7 mouse cellular contexts compared by ENCODE assay signal in the genomic region with DNA sequence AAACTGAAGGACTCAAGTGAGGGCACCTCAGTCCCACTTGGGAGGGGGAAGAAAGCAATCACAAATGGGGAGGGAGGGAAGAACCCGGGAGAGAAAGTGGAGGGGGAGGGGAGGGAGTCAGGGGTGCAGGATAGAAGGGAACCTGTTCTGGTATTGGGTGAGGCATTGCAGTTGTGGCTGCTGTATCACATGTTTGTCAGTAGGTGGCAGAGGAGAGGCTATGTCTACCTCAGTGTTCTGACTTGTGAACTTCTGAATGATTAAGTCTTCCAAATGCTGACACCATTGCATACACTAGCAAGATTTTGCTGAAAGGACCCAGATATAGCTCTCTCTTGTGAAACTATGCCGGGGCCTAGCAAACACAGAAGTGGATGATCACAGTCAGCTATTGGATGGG. TPM values are rescaled to one million over a fixed set of nuclear protein-coding genes. Genes with fewer than 3 reads are reported as not detected.
DNase-seq lines count a peak whose midpoint lies in the region; ATAC-seq and TF ChIP-seq lines count a peak whose summit lies in the region.
"Not testable (repeated sequence)": the region's sequence is repeated elsewhere in the genome, so short reads cannot be mapped to it uniquely, and the experiment has no call there.

No protein-coding gene starts in this region.

- 77% methylated on average over 2 of the region's 2 CpGs for WGBS in hindbrain, postnatal 0 days
- 76% methylated on average over 2 of the region's 2 CpGs for WGBS in liver, adult 2 months
- 66% methylated on average over 2 of the region's 2 CpGs for WGBS in midbrain, embryonic 11.5 days

- not testable (repeated sequence) for H3K4me3 ChIP-seq in G1E (ENCODE audit: low read depth, low read length); hindbrain, postnatal 0 days (ENCODE audit: low read length); liver, adult 2 months (ENCODE audit: insufficient read depth, low read depth, low read length); midbrain, embryonic 11.5 days (ENCODE audit: low read depth, low read length)

- not testable (repeated sequence) for TF ChIP-seq POLR2A in liver, adult 2 months (IDR thresholded peaks at IDR 0.05; ENCODE audit: extremely low read depth, insufficient read depth, low read length)

- H3K27ac ChIP-seq in hindbrain, postnatal 0 days; liver, adult 2 months (replicated peaks; ENCODE audit: insufficient read depth, low read depth, low read length); midbrain, embryonic 11.5 days (ENCODE audit: low read depth, low read length): not testable (repeated sequence)

- H3K4me1 ChIP-seq in G1E (ENCODE audit: insufficient read depth, low read depth, low read length); hindbrain, postnatal 0 days (ENCODE audit: insufficient read depth, low read length); liver, adult 2 months (ENCODE audit: control insufficient read depth, insufficient read depth, low read length); midbrain, embryonic 11.5 days (ENCODE audit: control insufficient read depth, insufficient read depth, low read length): not testable (repeated sequence)

- peaks cover 13% of the 10 kb centered on the region; the same call in 1 of the 2 replicates for H3K27me3 ChIP-seq in G1E (ENCODE audit: insufficient read depth, low read length)
- not testable (repeated sequence) for H3K27me3 ChIP-seq in hindbrain, postnatal 0 days (ENCODE audit: insufficient read depth, low read length); liver, adult 2 months (ENCODE audit: control insufficient read depth, insufficient read depth, low read length); midbrain, embryonic 11.5 days (ENCODE audit: control insufficient read depth, insufficient read depth, low read length)

- H3K79me2 ChIP-seq in liver, adult 2 months (ENCODE audit: control insufficient read depth, insufficient read depth, low read length) = not testable (repeated sequence)

- not testable (repeated sequence) for H3K36me3 ChIP-seq in G1E (replicated peaks); hindbrain, postnatal 0 days (ENCODE audit: insufficient read depth, low read length); liver, adult 2 months (ENCODE audit: control insufficient read depth, insufficient read depth, low read length); midbrain, embryonic 11.5 days (ENCODE audit: control insufficient read depth, insufficient read depth, low read length)

- peak; percentile 25; the same call in 1 of the 2 replicates for TF ChIP-seq CTCF in G1E (IDR thresholded peaks at IDR 0.05; ENCODE audit: low read depth, low read length)
- TF ChIP-seq CTCF in hindbrain, postnatal 0 days (IDR thresholded peaks at IDR 0.05; ENCODE audit: low read depth) = 0 out of 2 replicates have a peak, but pooled peaks have one; percentile 4
- TF ChIP-seq CTCF in liver, adult 2 months (IDR thresholded peaks at IDR 0.05; ENCODE audit: low read depth, low read length) = not testable (repeated sequence)

- peak; percentile 63; the same call in 1 of the 2 replicates for ATAC-seq in G1E (ENCODE audit: extremely low read depth, insufficient number of reproducible peaks, low FRiP score, poor library complexity, severe bottlenecking)
- not testable (repeated sequence) for ATAC-seq in hindbrain, postnatal 0 days
- 0 out of 2 replicates have a peak, but pooled peaks have one; percentile 24 for ATAC-seq in midbrain, embryonic 11.5 days (ENCODE audit: low FRiP score)

- not testable (repeated sequence) for H3K9ac ChIP-seq in hindbrain, postnatal 0 days (replicated peaks; ENCODE audit: low read length); liver, adult 2 months (ENCODE audit: low read depth, low read length); midbrain, embryonic 11.5 days (ENCODE audit: low read length)

- not testable (repeated sequence) for H3K9me3 ChIP-seq in G1E (replicated peaks); hindbrain, postnatal 0 days (ENCODE audit: low read length); midbrain, embryonic 11.5 days (ENCODE audit: control insufficient read depth, low read length)

- H3K4me2 ChIP-seq in hindbrain, postnatal 0 days (ENCODE audit: low read depth, low read length); midbrain, embryonic 11.5 days: not testable (repeated sequence)

- DNase-seq in CD4-positive helper T cell, adult 2 months (ENCODE audit: low read depth, low spot score) = peak; percentile 6
- not testable (repeated sequence) for DNase-seq in G1E (ENCODE audit: low spot score); hindbrain, postnatal 0 days (ENCODE audit: low spot score); midbrain, embryonic 11.5 days (ENCODE audit: low spot score, missing footprints)
- DNase-seq in ZHBTc4 (ENCODE audit: low read depth, low spot score) = peak; percentile 67
- peak; percentile 9 for DNase-seq in embryo, embryonic 10 days (ENCODE audit: low spot score)
- DNase-seq in liver, adult 2 months (ENCODE audit: extremely low read depth, low read depth, low spot score) = peak; percentile 14

RNA-seq across cellular contexts. Expression of a gene that starts 32.6 kb away (rescaled TPM):
- total RNA-seq in G1E (2014; fragmentation: Nextera tagmentation) (52.1 and 61.7 TPM in 2 replicates), G1E (2017) (55.2 and 63.8 TPM in 2 replicates)
- polyA plus RNA-seq in G1E (2012) = 6.8 and 7.0 TPM in 2 replicates
- total RNA-seq in hindbrain, postnatal 0 days (2014; rRNA removed) = 43.0 and 47.2 TPM in 2 replicates
- 56.3 and 61.7 TPM in 2 replicates for polyA plus RNA-seq in hindbrain, postnatal 0 days (2015; fragmentation: Nextera tagmentation; extraction: Ambion mirVana)
- 27.8 and 30.1 TPM in 2 replicates for total RNA-seq in liver, adult 2 months (2014; rRNA removed)
- polyA plus RNA-seq in liver, adult 2 months (2012; rRNA removed) = 11.2 and 12.9 TPM in 2 replicates
- 67.3 and 69.7 TPM in 2 replicates for polyA plus RNA-seq in midbrain, embryonic 11.5 days (2014; fragmentation: Nextera tagmentation; extraction: Ambion mirVana)
